Mouse (Mus musculus) midbrain, embryonic 15.5 days (tissue): ENCODE results near the gene Hba-a1. TPM values are rescaled to one million over a fixed set of nuclear protein-coding genes. Genes with fewer than 3 reads are reported as not detected.

ENCODE experiments used
- ATAC-seq: fragments of 200-750 bp; cut with Nextera tagmentation; replicated peaks from 2 replicates; pipeline ENCODE4 v1.8.0; 2017; ENCODE audit warnings: moderate TSS enrichment
- H3K27ac ChIP-seq: fragments of 300-500 bp; sonication (generic); 2 replicates; pipeline ENCODE4 v1.5.1; 2015; ENCODE audit warnings: mild to moderate bottlenecking, inconsistent platforms
- H3K27me3 ChIP-seq: fragments of 300-500 bp; sonication (generic); replicated peaks from 2 replicates; pipeline ENCODE4 v1.6.1; 2015; ENCODE audit warnings: inconsistent platforms
- H3K36me3 ChIP-seq: fragments of 300-500 bp; sonication (generic); replicated peaks from 2 replicates; pipeline ENCODE4 v1.6.1; 2015; ENCODE audit warnings: inconsistent platforms
- H3K4me1 ChIP-seq: fragments of 300-500 bp; sonication (generic); 2 replicates; pipeline ENCODE4 v1.6.1; 2015; ENCODE audit warnings: inconsistent platforms
- H3K4me2 ChIP-seq: fragments of 300-500 bp; sonication (generic); 2 replicates; pipeline ENCODE4 v1.6.1; 2015; ENCODE audit warnings: inconsistent platforms, mild to moderate bottlenecking, moderate library complexity
- H3K4me3 ChIP-seq: fragments of 300-500 bp; sonication (generic); 2 replicates; pipeline ENCODE4 v1.5.1; 2015; ENCODE audit warnings: mild to moderate bottlenecking, inconsistent platforms
- H3K9ac ChIP-seq: fragments of 300-500 bp; sonication (generic); 2 replicates; pipeline ENCODE4 v1.6.1; 2015; ENCODE audit warnings: mild to moderate bottlenecking, inconsistent platforms
- H3K9me3 ChIP-seq: fragments of 300-500 bp; sonication (generic); 2 replicates; pipeline ENCODE4 v1.6.1; 2016; ENCODE audit warnings: inconsistent platforms
- WGBS: fragments of 180-500 bp; shearing (Covaris S2); methylation state at CpG from one replicate; pipeline ENCODE4 v1.1.7; 2015; ENCODE audit warnings: mixed read lengths; 5-methylcytosine and 5-hydroxymethylcytosine counted together
- polyA plus RNA-seq: library from polyadenylated mRNA; unstranded; fragments of >200 nt; fragmentation: Nextera tagmentation; extraction: Ambion mirVana; gene quantifications from 2 replicates; pipeline ENCODE4 v1.2.1, GENCODE M21; 2015

Gene Hba-a1
- polyA plus RNA-seq, 1 experiment from 2014 or later: 2,454 TPM

GRCm38 (mm10) chr11:32331861-32332260 is 48.5 kb downstream of the Hba-a1 start:
- Histone ChIP-seq H3K27ac (no peak overlapping the region), H3K4me2 (no peak overlapping the region), H3K27me3 (no peaks in the 10 kb centered on the region), H3K4me1 (0 out of 2 replicates have a peak, but pooled peaks cover 3% of the 10 kb centered on the region), H3K9ac (no peak overlapping the region), H3K36me3 (no peaks in the 10 kb centered on the region), H3K4me3 (no peak overlapping the region), H3K9me3 (no peaks in the 10 kb centered on the region)
- WGBS: 68% methylated on average over 5 of the region's 5 CpGs
- ATAC-seq: no peak

DNA sequence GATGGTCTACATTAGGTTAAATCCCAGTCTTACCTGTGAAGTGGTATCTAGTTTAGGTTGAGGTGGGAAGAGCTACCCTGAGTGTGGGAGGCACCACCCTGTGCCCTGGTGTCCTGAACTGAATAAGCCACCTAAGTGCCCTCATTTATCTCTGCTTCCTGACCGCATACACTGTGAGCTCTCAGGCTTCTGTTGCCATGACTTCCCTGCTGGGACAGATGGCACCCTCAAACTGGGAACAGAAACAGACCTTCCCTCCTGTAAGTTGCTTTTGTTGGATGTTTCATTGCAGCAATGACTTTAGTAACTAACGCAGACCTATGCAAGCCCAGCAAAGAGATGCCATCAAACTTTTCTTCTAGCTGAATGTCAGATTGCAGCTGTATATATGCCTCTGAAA is 49.9 kb downstream of the Hba-a1 start:
- no peak overlapping the region for H3K9ac ChIP-seq
- no peaks in the 10 kb centered on the region for H3K9me3 ChIP-seq
- H3K4me1 ChIP-seq: 0 out of 2 replicates have a peak, but pooled peaks cover 3% of the 10 kb centered on the region
- no peaks in the 10 kb centered on the region for H3K36me3 ChIP-seq
- no peak overlapping the region for H3K27ac ChIP-seq
- ATAC-seq: no peak
- H3K27me3 ChIP-seq: no peaks in the 10 kb centered on the region
- WGBS: 86% methylated on average over 2 of the region's 2 CpGs
- H3K4me3 ChIP-seq: no peak overlapping the region
- no peak overlapping the region for H3K4me2 ChIP-seq

Other genes starting within 250 kb of the Hba-a1 start
- gene Il9r, start 83.2 kb upstream of the Hba-a1 start, polyA plus RNA-seq: not detected in 2 replicates
- 40.4 and 48.3 TPM in 2 replicates for gene Snrnp25, start 78.1 kb upstream of the Hba-a1 start, polyA plus RNA-seq
- gene Rhbdf1, start 61.2 kb upstream of the Hba-a1 start, polyA plus RNA-seq: 21.3 and 23.8 TPM in 2 replicates
- 41.2 and 44.1 TPM in 2 replicates for gene Mpg, start 57.0 kb upstream of the Hba-a1 start, polyA plus RNA-seq
- gene Nprl3, start 15.8 kb upstream of the Hba-a1 start, polyA plus RNA-seq: 46.4 and 48.4 TPM in 2 replicates
- gene Hba-x, start 7.1 kb upstream of the Hba-a1 start, polyA plus RNA-seq: 32.4 and 44.1 TPM in 2 replicates
- gene Hbq1b, start 3.5 kb downstream of the Hba-a1 start, polyA plus RNA-seq: 0.83 and 1.3 TPM in 2 replicates
- gene Hba-a2, start 13.0 kb downstream of the Hba-a1 start, polyA plus RNA-seq: 6,359 and 8,071 TPM in 2 replicates
- 1.2 and 1.5 TPM in 2 replicates for gene Hbq1a, start 16.6 kb downstream of the Hba-a1 start, polyA plus RNA-seq
- gene Sh3pxd2b, start 64.3 kb downstream of the Hba-a1 start, polyA plus RNA-seq: 26.1 and 27.0 TPM in 2 replicates
- gene Ubtd2, start 171.9 kb downstream of the Hba-a1 start, polyA plus RNA-seq: 48.7 and 49.4 TPM in 2 replicates
- 0.46 TPM in 1 of 2 replicates, not detected in the other for gene Efcab9, start 248.6 kb downstream of the Hba-a1 start, polyA plus RNA-seq
- 2.0 and 2.3 TPM in 2 replicates for gene Stk10, start 249.8 kb downstream of the Hba-a1 start, polyA plus RNA-seq